Mouse (Mus musculus): ENCODE data around the gene Mmel1. TPM values are rescaled to one million over a fixed set of nuclear protein-coding genes. Genes with fewer than 3 reads are reported as not detected.

Gene Mmel1
- polyA plus RNA-seq (2014; fragmentation: Nextera tagmentation; extraction: Ambion mirVana) = 0.29 and 0.56 TPM in 2 replicates

DNA sequence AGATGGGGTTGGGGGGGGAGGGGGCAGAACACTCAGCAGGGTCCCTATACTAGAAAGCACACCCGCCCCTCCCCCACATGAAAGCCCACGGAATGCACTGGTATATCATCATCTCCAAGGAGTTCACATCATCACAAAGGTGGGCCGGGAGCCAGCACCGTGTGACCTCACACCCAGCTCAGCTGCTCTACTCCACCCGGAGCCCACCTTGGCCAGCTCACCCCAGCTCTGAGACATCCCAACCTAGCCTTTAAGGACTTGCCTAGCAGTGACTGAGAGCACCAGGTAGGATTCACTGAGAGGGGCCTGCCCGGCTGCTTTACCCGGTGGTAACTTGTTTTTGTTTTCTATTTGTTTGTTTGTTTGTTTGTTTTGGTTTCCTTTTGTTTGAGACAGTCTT, at the start of gene Mmel1:
Gene Mmel1 (plus strand): TSS at position 146 of the 400 bp plus-strand sequence.
- Histone ChIP-seq H3K27me3 (ENCODE audit: control insufficient read depth, insufficient read depth, low read length) (0 out of 2 replicates have a peak, but pooled peaks cover 2% of the 10 kb centered on the region), H3K4me2 (no peak within 1 kb of the TSS), H3K36me3 (ENCODE audit: control insufficient read depth, insufficient read depth, low read length) (no peaks in the 10 kb centered on the region), H3K4me1 (ENCODE audit: control insufficient read depth, insufficient read depth, low read length) (peaks cover 14% of the 10 kb centered on the region), H3K4me3 (ENCODE audit: low read depth, low read length) (no peak within 1 kb of the TSS), H3K27ac (ENCODE audit: low read depth, low read length) (no peak within 1 kb of the TSS), H3K9me3 (ENCODE audit: control insufficient read depth, low read length) (no peaks in the 10 kb centered on the region), H3K9ac (ENCODE audit: low read length) (no peak within 1 kb of the TSS)
- ATAC-seq (ENCODE audit: low FRiP score) (no peak), DNase-seq (ENCODE audit: low spot score, missing footprints) (no peak)
- 92% methylated on average over 7 of the region's 7 CpGs for WGBS

DNA sequence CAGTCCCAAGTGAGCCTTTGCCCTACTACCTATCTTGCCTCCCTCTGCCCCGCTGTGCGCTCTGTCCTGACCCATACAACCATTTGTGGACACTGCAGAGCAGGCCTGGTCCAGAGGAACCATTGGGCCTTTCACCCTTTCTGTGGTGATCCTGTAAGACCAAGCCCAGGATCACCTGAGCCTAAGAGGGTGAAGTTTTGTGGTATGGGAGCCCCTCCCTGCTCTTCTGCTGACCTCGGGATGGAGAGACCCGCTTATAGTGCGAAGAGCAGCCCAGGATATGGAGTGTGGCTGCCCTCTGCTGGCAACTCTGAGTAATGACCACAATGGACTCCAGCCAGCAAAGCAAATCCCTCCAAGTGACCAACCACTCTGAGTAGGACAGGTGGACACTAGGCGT, 43.7 kb upstream of the Mmel1 start:
- no peaks in the 10 kb centered on the region; the same call in 1 of the 2 replicates for H3K27me3 ChIP-seq (ENCODE audit: control insufficient read depth, insufficient read depth, low read length)
- no peaks in the 10 kb centered on the region for H3K36me3 ChIP-seq (ENCODE audit: control insufficient read depth, insufficient read depth, low read length)
- DNase-seq (ENCODE audit: low spot score, missing footprints) (peak; percentile 95), ATAC-seq (ENCODE audit: low FRiP score) (peak; percentile 61; the same call in 1 of the 2 replicates)
- no peaks in the 10 kb centered on the region for H3K9me3 ChIP-seq (ENCODE audit: control insufficient read depth, low read length)
- no peak overlapping the region for H3K9ac ChIP-seq (ENCODE audit: low read length)
- no peaks in the 10 kb centered on the region; the same call in 1 of the 2 replicates for H3K4me1 ChIP-seq (ENCODE audit: control insufficient read depth, insufficient read depth, low read length)
- no peak overlapping the region for H3K4me3 ChIP-seq (ENCODE audit: low read depth, low read length)
- H3K4me2 ChIP-seq = no peak overlapping the region
- no peak overlapping the region for H3K27ac ChIP-seq (ENCODE audit: low read depth, low read length)
- WGBS = 35% methylated on average over 6 of the region's 6 CpGs

DNA sequence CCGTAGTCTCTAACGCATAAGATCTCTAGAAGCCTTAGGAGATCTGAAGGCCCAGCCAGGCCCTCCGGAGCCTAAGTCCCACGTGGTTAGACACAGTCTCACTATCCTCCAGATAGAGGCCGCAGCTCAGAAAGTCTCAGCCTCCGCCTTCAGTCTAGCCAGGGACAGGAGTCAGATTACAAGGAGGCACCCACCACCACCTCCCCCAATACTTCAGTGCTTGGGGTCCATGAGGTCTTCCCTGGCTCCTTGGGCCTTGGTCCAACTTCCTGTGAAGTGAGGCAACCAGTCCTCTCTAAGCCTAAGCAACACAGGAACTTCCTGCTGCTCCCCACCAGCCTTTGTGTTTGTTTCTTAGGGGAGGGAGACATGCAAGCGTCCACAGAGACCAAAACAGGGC, 43.2 kb upstream of the Mmel1 start:
- WGBS = 55% methylated on average over 7 of the region's 7 CpGs
- Histone ChIP-seq H3K27ac (ENCODE audit: low read depth, low read length) (no peak overlapping the region), H3K4me1 (ENCODE audit: control insufficient read depth, insufficient read depth, low read length) (no peaks in the 10 kb centered on the region; the same call in 1 of the 2 replicates), H3K9me3 (ENCODE audit: control insufficient read depth, low read length) (no peaks in the 10 kb centered on the region), H3K4me3 (ENCODE audit: low read depth, low read length) (no peak overlapping the region), H3K9ac (ENCODE audit: low read length) (no peak overlapping the region), H3K27me3 (ENCODE audit: control insufficient read depth, insufficient read depth, low read length) (no peaks in the 10 kb centered on the region; the same call in 1 of the 2 replicates), H3K4me2 (no peak overlapping the region), H3K36me3 (ENCODE audit: control insufficient read depth, insufficient read depth, low read length) (no peaks in the 10 kb centered on the region)
- ATAC-seq (ENCODE audit: low FRiP score) (0 out of 2 replicates have a peak, but pooled peaks have one; percentile 9), DNase-seq (ENCODE audit: low spot score, missing footprints) (no peak)

DNA sequence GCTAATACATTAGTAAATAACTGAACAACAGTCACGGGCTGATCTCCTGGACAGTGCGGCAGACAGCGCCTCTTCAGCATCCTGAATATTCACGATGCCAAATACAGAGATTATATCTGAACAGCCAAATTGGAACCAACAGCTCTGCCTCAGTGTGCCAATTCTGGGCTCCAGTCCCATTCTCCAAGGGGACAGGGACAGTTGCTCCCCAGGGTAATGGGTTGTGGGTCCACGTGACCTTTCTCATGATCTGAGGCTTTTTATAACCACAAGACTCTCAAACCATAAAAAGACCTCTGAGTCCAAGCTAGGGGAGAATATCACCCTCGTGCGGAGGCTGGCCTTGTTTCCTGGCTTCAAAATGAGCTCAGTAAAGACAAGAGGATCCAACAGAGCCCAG, 42.2 kb upstream of the Mmel1 start:
- H3K4me1 ChIP-seq (ENCODE audit: control insufficient read depth, insufficient read depth, low read length) = no peaks in the 10 kb centered on the region; the same call in 1 of the 2 replicates
- H3K9ac ChIP-seq (ENCODE audit: low read length) = no peak overlapping the region
- H3K27me3 ChIP-seq (ENCODE audit: control insufficient read depth, insufficient read depth, low read length) = no peaks in the 10 kb centered on the region; the same call in 1 of the 2 replicates
- no peaks in the 10 kb centered on the region for H3K9me3 ChIP-seq (ENCODE audit: control insufficient read depth, low read length)
- H3K27ac ChIP-seq (ENCODE audit: low read depth, low read length) = no peak overlapping the region
- 92% methylated on average over 7 of the region's 7 CpGs for WGBS
- H3K36me3 ChIP-seq (ENCODE audit: control insufficient read depth, insufficient read depth, low read length) = no peaks in the 10 kb centered on the region
- DNase-seq (ENCODE audit: low spot score, missing footprints) = no peak
- ATAC-seq (ENCODE audit: low FRiP score) = no peak
- H3K4me2 ChIP-seq = no peak overlapping the region
- no peak overlapping the region for H3K4me3 ChIP-seq (ENCODE audit: low read depth, low read length)

DNA sequence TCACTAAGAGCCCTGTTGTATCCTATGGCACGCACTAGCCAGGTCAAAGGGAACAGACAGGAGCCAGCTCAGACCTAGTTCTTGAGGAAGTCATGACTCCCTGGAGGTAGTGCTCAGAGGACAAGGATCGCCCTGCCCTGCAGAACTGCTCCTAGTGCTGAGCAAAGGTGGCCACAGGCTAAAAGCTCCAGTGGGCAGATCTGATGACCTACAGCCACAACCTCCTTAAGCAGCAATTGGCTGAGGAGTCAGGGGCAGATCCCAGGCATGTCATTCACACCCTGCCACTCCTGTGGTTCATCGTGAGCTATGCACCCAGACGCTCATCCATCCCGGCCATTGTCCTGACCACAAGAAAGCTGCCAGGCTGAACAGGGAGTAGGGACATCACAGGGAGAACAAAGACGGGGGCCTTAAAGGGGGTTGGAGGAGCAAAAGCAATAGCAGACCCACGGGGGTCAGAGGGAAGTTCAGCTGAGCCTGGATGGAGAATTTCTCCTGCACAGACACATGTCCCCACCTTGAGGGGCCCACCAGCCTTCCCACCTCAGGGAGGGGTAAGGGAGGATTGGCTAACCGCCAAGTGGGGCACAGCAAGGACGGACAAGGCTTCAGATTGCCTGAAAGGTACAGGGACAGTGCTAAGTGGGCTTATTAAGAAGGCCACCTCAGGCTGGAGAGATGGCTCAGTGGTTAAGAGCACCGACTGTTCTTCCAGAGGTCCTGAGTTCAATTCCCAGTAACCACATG, 41.3 kb upstream of the Mmel1 start:
- Histone ChIP-seq H3K4me3 (ENCODE audit: low read depth, low read length) (no peak overlapping the region), H3K36me3 (ENCODE audit: control insufficient read depth, insufficient read depth, low read length) (no peaks in the 10 kb centered on the region), H3K27me3 (ENCODE audit: control insufficient read depth, insufficient read depth, low read length) (no peaks in the 10 kb centered on the region; the same call in 1 of the 2 replicates), H3K27ac (ENCODE audit: low read depth, low read length) (no peak overlapping the region), H3K9ac (ENCODE audit: low read length) (no peak overlapping the region), H3K9me3 (ENCODE audit: control insufficient read depth, low read length) (no peaks in the 10 kb centered on the region), H3K4me1 (ENCODE audit: control insufficient read depth, insufficient read depth, low read length) (no peaks in the 10 kb centered on the region; the same call in 1 of the 2 replicates), H3K4me2 (no peak overlapping the region)
- DNase-seq (ENCODE audit: low spot score, missing footprints) (no peak), ATAC-seq (ENCODE audit: low FRiP score) (no peak)
- 57% methylated on average over 10 of the region's 10 CpGs for WGBS

DNA sequence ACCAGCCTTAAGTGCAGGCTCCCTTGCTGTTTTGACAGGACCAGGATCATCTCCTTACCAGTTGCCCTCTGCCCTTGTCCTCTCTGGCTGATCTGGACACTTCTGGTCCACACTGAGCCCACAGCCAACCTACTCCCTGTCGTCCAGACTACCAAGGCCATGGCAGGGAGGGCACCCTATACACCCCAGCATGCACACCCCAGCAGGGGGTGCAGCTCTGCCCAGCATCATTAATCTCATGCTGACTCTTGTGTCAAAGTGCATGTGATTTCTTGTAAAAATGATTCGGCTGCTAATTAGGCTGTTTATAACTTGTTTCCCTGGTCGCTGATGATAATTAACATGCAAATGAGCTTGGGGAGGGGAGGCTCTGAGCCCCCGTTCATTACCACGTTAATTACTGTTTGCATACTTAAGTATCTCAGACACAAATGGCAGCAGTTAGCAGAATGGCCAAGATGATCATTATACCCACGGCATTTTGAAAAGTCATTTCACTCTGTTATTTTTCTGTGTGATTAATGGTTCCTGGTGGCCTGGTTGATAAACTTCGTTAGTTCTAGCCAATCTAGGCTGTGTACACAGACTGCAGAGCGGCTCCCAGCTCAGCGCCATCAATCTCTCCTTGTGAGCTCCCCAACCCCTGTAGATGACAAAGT, 37.3 kb upstream of the Mmel1 start:
- Histone ChIP-seq H3K9ac (ENCODE audit: low read length) (no peak overlapping the region), H3K4me1 (ENCODE audit: control insufficient read depth, insufficient read depth, low read length) (no peaks in the 10 kb centered on the region; the same call in 1 of the 2 replicates), H3K36me3 (ENCODE audit: control insufficient read depth, insufficient read depth, low read length) (no peaks in the 10 kb centered on the region), H3K4me3 (ENCODE audit: low read depth, low read length) (no peak overlapping the region), H3K27me3 (ENCODE audit: control insufficient read depth, insufficient read depth, low read length) (no peaks in the 10 kb centered on the region), H3K27ac (ENCODE audit: low read depth, low read length) (no peak overlapping the region), H3K9me3 (ENCODE audit: control insufficient read depth, low read length) (no peaks in the 10 kb centered on the region), H3K4me2 (no peak overlapping the region)
- ATAC-seq (ENCODE audit: low FRiP score) = no peak
- no peak for DNase-seq (ENCODE audit: low spot score, missing footprints)
- 62% methylated on average over 9 of the region's 9 CpGs for WGBS

DNA sequence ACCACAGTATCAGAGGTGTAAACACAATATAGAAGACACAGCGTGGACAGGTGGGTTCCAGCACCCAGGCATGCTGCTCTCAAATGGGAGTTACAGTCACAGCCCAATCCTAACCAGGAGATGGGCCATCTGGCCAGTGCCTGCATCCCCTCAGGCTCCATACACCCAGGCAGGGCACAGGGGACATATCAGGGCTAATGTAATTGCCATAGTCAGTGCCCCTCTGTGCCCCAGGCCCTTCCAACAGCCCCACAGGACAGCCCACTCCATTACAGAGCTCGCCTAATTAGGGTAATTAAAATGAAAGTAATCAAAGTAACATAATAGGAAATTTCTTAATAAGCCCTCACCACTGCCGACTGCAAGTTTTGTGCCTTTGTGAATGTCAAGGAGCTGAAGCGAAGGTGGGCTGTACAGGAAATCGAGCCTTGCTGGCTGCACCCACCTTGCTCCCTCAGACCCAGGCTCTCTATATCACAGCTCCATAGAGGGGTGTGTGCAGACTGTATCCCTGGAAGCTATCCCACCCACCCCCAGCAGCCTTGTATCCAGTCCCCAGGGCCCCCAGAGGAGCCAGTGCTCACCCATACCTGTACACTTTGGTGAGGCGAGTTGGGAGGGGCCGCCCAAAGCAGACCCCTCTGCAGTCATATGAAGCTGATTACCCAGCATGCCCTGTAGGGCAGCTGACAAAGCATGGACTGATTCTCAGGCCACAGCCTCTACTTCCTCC, 33.0 kb upstream of the Mmel1 start:
- Histone ChIP-seq H3K27ac (ENCODE audit: low read depth, low read length) (no peak overlapping the region), H3K4me2 (no peak overlapping the region), H3K36me3 (ENCODE audit: control insufficient read depth, insufficient read depth, low read length) (no peaks in the 10 kb centered on the region), H3K4me3 (ENCODE audit: low read depth, low read length) (no peak overlapping the region), H3K9ac (ENCODE audit: low read length) (no peak overlapping the region), H3K27me3 (ENCODE audit: control insufficient read depth, insufficient read depth, low read length) (no peaks in the 10 kb centered on the region), H3K9me3 (ENCODE audit: control insufficient read depth, low read length) (no peaks in the 10 kb centered on the region), H3K4me1 (ENCODE audit: control insufficient read depth, insufficient read depth, low read length) (no peaks in the 10 kb centered on the region)
- WGBS = 74% methylated on average over 7 of the region's 7 CpGs
- no peak for DNase-seq (ENCODE audit: low spot score, missing footprints)
- ATAC-seq (ENCODE audit: low FRiP score) = no peak

DNA sequence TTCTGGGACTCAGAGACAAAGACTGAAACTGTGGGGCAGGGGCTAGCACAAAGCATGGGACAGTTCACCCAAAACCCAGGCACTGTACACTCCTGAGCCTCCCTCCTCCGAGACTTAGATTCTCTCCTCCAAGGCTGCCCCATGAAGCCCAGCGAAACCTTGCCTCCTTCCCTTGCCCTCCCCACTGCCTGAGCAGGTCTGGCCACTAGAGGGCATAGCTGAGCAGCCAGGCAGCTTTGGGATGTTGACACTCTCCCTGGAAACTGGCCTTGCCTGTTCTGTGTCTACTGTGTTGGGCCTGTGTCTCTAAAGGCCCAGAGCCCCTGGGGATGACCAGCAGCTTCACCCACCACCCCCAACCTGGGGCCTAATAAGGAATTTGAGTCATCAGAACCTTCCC, 32.2 kb upstream of the Mmel1 start, which contains the start of gene Ttc34:
Gene Ttc34 (plus strand): TSS at position 290 of the 400 bp plus-strand sequence.
- Histone ChIP-seq H3K36me3 (ENCODE audit: control insufficient read depth, insufficient read depth, low read length) (no peaks in the 10 kb centered on the region), H3K27ac (ENCODE audit: low read depth, low read length) (no peak within 1 kb of the TSS), H3K9ac (ENCODE audit: low read length) (no peak within 1 kb of the TSS), H3K4me3 (ENCODE audit: low read depth, low read length) (no peak within 1 kb of the TSS), H3K27me3 (ENCODE audit: control insufficient read depth, insufficient read depth, low read length) (no peaks in the 10 kb centered on the region), H3K9me3 (ENCODE audit: control insufficient read depth, low read length) (no peaks in the 10 kb centered on the region), H3K4me2 (no peak within 1 kb of the TSS), H3K4me1 (ENCODE audit: control insufficient read depth, insufficient read depth, low read length) (no peaks in the 10 kb centered on the region)
- ATAC-seq (ENCODE audit: low FRiP score) (no peak), DNase-seq (ENCODE audit: low spot score, missing footprints) (peak; percentile 86)
- 23% methylated on average over 2 of the region's 2 CpGs for WGBS

Data from midbrain, embryonic 11.5 days (tissue).